Mouse (Mus musculus) CD8-positive naive resting alpha-beta T cell, adult 2 months (primary cell): ENCODE results near the gene Ajm1.
A peak's percentile ranks its signal among the peaks of the same experiment; 100 is the strongest.
"Not testable (repeated sequence)": the region's sequence is repeated elsewhere in the genome, so short reads cannot be mapped to it uniquely, and the experiment has no call there.

Source experiments
- DNase-seq, 2 experiments: peaks; one replicate each; pipeline ENCODE4 v3.0.0; 2022; ENCODE audit warnings: low read depth in 2 of 2, low spot score in 2 of 2

Ajm1 gene

GRCm38 (mm10) chr2:25568473-25569019, 13.0 kb downstream of the Ajm1 start:
- DNase-seq, result no peak

GRCm38 (mm10) chr2:25566558-25566957, 15.0 kb downstream of the Ajm1 start:
- DNase-seq, result no peak

GRCm38 (mm10) chr2:25565741-25566140, 15.8 kb downstream of the Ajm1 start:
- no peak for DNase-seq

GRCm38 (mm10) chr2:25561946-25562345, 19.6 kb downstream of the Ajm1 start:
- no peak for DNase-seq

- no peak for DNase-seq
Observed at GRCm38 (mm10) chr2:25560551-25560950, 21.0 kb downstream of the Ajm1 start.

GRCm38 (mm10) chr2:25558774-25559173, 22.8 kb downstream of the Ajm1 start:
- DNase-seq, result no peak

- no peak for DNase-seq
Observed at GRCm38 (mm10) chr2:25557964-25558360, 23.6 kb downstream of the Ajm1 start.

GRCm38 (mm10) chr2:25557221-25557963, 24.2 kb downstream of the Ajm1 start, which contains the start of gene Edf1:
Gene Edf1, plus strand, starts transcription at chr2:25557847.
- DNase-seq, result peak; percentile 83 to 87

- DNase-seq, result no peak
Observed at GRCm38 (mm10) chr2:25556296-25556695, 25.3 kb downstream of the Ajm1 start.

GRCm38 (mm10) chr2:25555479-25555878, 26.1 kb downstream of the Ajm1 start:
- not testable (repeated sequence) for DNase-seq

- not testable (repeated sequence) for DNase-seq
Observed at GRCm38 (mm10) chr2:25553171-25553786, 28.3 kb downstream of the Ajm1 start.

- no peak for DNase-seq
Observed at GRCm38 (mm10) chr2:25551186-25551585, 30.4 kb downstream of the Ajm1 start.

- DNase-seq, result peak; percentile 62 to 63
Observed at GRCm38 (mm10) chr2:25549021-25549991, 32.3 kb downstream of the Ajm1 start.

GRCm38 (mm10) chr2:25546811-25547491, 34.6 kb downstream of the Ajm1 start, which contains the start of gene Traf2:
Gene Traf2, minus strand, starts transcription at chr2:25546940.
- DNase-seq, result peak; percentile 96 to 98

- DNase-seq, result no peak
Observed at GRCm38 (mm10) chr2:25545996-25546810, 35.4 kb downstream of the Ajm1 start.

- DNase-seq, result no peak
Observed at GRCm38 (mm10) chr2:25541644-25542367, 39.8 kb downstream of the Ajm1 start.

GRCm38 (mm10) chr2:25540541-25540948, 41.0 kb downstream of the Ajm1 start:
- no peak for DNase-seq

- no peak for DNase-seq
Observed at GRCm38 (mm10) chr2:25536531-25536930, 45.0 kb downstream of the Ajm1 start.

GRCm38 (mm10) chr2:25534866-25535182, 46.7 kb downstream of the Ajm1 start:
- DNase-seq, result no peak
